Mouse (Mus musculus): Measurements from ENCODE around the gene Fbxw5. TPM values are rescaled to one million over a fixed set of nuclear protein-coding genes. Genes with fewer than 3 reads are reported as not detected.

Fbxw5 gene
- polyA plus RNA-seq, 1 experiment from 2014 or later = 57.5 TPM

GRCm38 (mm10) chr2:25465256-25465655 is 35.3 kb upstream of the Fbxw5 start:
- Histone ChIP-seq H3K27ac (no peak overlapping the region), H3K36me3 (no peaks in the 10 kb centered on the region), H3K27me3 (replicated peaks) (no peaks in the 10 kb centered on the region), H3K4me1 (replicated peaks) (peaks cover 23% of the 10 kb centered on the region), H3K9ac (no peak overlapping the region), H3K4me3 (replicated peaks) (no peak overlapping the region), H3K4me2 (replicated peaks) (no peak overlapping the region), H3K9me3 (no peaks in the 10 kb centered on the region)
- 78% methylated on average over 2 of the region's 2 CpGs for WGBS
- ATAC-seq = no peak

GRCm38 (mm10) chr2:25465816-25466635 is 34.5 kb upstream of the Fbxw5 start:
- Histone ChIP-seq H3K27me3 (replicated peaks) (no peaks in the 10 kb centered on the region), H3K27ac (no peak overlapping the region), H3K4me3 (replicated peaks) (no peak overlapping the region), H3K4me1 (replicated peaks) (peaks cover 22% of the 10 kb centered on the region), H3K36me3 (no peaks in the 10 kb centered on the region), H3K9ac (no peak overlapping the region), H3K9me3 (no peaks in the 10 kb centered on the region), H3K4me2 (replicated peaks) (no peak overlapping the region)
- WGBS = 50% methylated on average over 10 of the region's 10 CpGs
- no peak for ATAC-seq

DNA sequence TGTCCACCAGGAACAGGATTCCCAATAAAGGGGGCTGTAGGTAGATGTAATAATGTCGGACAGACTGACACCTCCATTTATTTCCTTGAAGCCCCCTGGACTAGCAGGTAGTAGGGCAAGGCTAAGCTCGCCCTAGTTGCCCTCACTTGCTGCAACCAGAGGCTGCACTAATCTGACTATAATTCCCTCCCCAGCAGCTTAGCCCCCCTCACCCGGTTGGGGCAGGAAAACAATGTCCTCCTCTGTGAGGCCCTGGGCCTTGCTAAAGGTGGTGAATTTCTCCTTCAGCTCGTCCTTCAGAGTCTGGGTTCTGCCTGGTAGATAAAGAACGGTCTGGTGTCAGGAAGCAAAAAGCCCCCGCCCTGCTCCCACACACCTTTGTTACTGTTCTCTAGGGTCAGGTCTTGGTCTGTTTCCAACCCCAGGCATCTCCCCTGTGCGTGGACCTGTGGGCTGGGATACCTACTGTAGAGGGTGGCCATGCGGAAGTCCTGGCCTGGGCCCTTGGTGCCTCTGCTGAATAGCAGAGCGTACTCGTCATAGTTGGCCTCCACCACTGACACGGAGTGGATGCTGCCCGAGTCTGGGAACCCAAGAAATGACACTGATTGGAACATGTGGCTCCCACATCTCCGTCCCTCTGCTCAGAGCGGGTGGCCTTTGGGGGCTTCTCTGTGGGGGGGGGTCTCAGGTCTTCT is 32.8 kb upstream of the Fbxw5 start:
- H3K9me3 ChIP-seq = no peaks in the 10 kb centered on the region
- no peak overlapping the region for H3K9ac ChIP-seq
- no peaks in the 10 kb centered on the region for H3K27me3 ChIP-seq (replicated peaks)
- H3K4me2 ChIP-seq (replicated peaks) = no peak overlapping the region
- no peak overlapping the region for H3K4me3 ChIP-seq (replicated peaks)
- ATAC-seq = no peak
- H3K4me1 ChIP-seq (replicated peaks) = peaks cover 16% of the 10 kb centered on the region
- no peak overlapping the region for H3K27ac ChIP-seq
- 77% methylated on average over 14 of the region's 14 CpGs for WGBS
- H3K36me3 ChIP-seq = no peaks in the 10 kb centered on the region

DNA sequence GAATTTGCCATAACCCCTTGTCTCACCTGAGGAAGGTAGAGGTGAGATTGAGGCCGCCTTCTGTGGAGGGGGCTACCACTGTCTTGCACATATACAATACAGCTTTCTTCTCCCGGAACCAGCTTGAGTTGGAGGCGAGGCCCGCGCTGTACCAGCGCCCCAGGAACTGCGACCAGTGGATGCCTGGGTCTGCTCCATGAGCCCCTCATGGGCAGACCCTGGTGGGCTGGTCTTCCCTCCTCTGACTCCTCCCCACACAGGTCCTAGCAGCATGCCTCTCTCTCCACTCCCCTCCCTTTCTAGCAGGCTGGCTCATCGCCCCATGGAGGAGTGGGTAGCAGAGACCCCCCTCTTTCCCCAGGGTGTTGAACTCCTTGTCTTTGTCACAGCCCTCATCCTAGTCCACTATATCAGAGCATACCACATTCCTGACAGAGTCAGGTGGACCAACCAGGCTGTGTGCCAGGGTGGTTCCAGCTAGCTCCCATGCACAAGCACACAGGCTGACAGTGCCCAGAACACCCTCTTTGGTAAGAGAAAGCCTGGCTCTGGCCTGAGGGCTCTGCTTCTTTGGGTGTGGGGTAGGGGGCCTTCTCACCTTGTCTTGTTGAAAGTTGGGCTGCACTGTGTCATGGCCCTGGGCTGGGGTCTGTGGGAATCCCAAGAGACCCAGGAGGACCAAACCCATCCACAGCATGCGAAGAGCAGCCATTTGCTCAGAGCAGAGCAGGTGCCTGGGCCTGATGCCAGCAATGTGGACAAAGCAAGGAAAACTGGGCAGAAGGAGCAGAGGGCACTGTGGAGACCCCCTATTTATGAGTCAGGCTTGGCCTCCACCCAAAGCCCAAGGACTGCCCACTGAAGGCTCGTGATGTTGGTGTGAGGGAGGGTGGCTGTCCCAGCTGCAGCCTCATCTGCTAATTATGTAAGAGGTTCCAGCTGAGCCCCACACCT is 31.3 kb upstream of the Fbxw5 start:
- ATAC-seq = peak; percentile 24
- H3K27me3 ChIP-seq (replicated peaks) = no peaks in the 10 kb centered on the region
- H3K27ac ChIP-seq = no peak overlapping the region
- H3K4me3 ChIP-seq (replicated peaks) = no peak overlapping the region
- H3K36me3 ChIP-seq = no peaks in the 10 kb centered on the region
- no peaks in the 10 kb centered on the region for H3K9me3 ChIP-seq
- no peak overlapping the region for H3K9ac ChIP-seq
- 73% methylated on average over 10 of the region's 10 CpGs for WGBS
- peaks cover 16% of the 10 kb centered on the region for H3K4me1 ChIP-seq (replicated peaks)
- 0 out of 2 replicates have a peak overlapping the region, but pooled peaks have one; percentile 3 for H3K4me2 ChIP-seq (replicated peaks)

DNA sequence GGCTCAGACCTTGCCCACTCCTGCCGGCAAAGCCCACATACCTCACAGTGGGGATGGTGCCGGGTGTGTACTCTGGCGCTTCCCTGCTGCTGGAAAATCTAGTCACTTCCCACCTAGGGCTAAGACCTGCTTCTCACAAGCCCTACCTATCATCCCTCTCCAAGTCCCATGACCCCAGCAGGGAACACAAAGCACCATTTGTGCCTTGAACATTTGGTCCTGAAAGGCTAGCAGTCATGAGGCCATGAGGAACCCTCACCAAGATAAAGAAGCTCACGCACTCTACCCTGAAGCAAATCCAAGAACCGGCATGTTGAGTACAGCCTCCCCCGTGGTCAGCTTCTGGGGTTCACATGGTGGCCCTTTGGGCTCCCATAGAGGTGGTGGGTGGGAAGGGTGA is 30.6 kb upstream of the Fbxw5 start, which contains the start of gene Ptgds:
TSS of gene Ptgds (minus strand) at position 78 of the 400 bp plus-strand sequence.
- H3K9ac ChIP-seq = no peak within 1 kb of the TSS
- no peak within 1 kb of the TSS for H3K4me2 ChIP-seq (replicated peaks)
- ATAC-seq = no peak
- H3K4me1 ChIP-seq (replicated peaks) = peaks cover 16% of the 10 kb centered on the region
- H3K36me3 ChIP-seq = no peaks in the 10 kb centered on the region
- no peak within 1 kb of the TSS for H3K4me3 ChIP-seq (replicated peaks)
- no peaks in the 10 kb centered on the region for H3K27me3 ChIP-seq (replicated peaks)
- no peak within 1 kb of the TSS for H3K27ac ChIP-seq
- H3K9me3 ChIP-seq = no peaks in the 10 kb centered on the region
- 52% methylated on average over 6 of the region's 6 CpGs for WGBS

DNA sequence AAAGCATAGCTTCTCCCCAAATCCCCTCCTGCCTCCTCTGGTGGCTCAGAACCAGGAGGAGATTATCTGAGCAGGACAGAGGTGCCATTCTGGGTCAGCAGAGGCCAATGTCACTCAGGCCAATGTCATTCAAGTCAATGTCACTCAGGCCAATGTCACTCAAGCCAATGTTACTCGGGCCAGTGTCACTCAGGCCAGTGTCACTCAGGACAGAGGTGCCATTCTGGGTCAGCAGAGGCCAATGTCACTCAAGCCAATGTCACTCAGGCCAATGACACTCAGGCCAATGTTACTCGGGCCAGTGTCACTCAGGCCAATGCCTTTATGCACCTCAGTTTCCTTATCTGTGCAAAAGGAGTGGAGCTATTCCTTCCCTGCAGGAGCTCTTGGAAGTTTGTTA is 28.0 kb upstream of the Fbxw5 start:
- no peaks in the 10 kb centered on the region for H3K27me3 ChIP-seq (replicated peaks)
- H3K4me1 ChIP-seq (replicated peaks) = peaks cover 11% of the 10 kb centered on the region; the same call in 1 of the 2 replicates
- no peaks in the 10 kb centered on the region for H3K9me3 ChIP-seq
- H3K4me3 ChIP-seq (replicated peaks) = no peak overlapping the region
- H3K36me3 ChIP-seq = no peaks in the 10 kb centered on the region
- no peak overlapping the region for H3K27ac ChIP-seq
- WGBS = 75% methylated on average over 2 of the region's 2 CpGs
- H3K4me2 ChIP-seq (replicated peaks) = no peak overlapping the region
- no peak overlapping the region for H3K9ac ChIP-seq
- ATAC-seq = no peak

GRCm38 (mm10) chr2:25477541-25477940 is 23.0 kb upstream of the Fbxw5 start:
- H3K27ac ChIP-seq = no peak overlapping the region
- 83% methylated on average over 8 of the region's 8 CpGs for WGBS

GRCm38 (mm10) chr2:25477967-25478675 is 22.4 kb upstream of the Fbxw5 start:
- Histone ChIP-seq H3K9ac (no peak overlapping the region), H3K9me3 (no peaks in the 10 kb centered on the region), H3K27me3 (replicated peaks) (no peaks in the 10 kb centered on the region), H3K27ac (no peak overlapping the region), H3K4me1 (replicated peaks) (no peaks in the 10 kb centered on the region), H3K4me3 (replicated peaks) (no peak overlapping the region), H3K36me3 (no peaks in the 10 kb centered on the region), H3K4me2 (replicated peaks) (no peak overlapping the region)
- WGBS = 80% methylated on average over 3 of the region's 3 CpGs
- ATAC-seq = no peak

More at GRCm38 (mm10) chr2:25477541-25477940, 23.0 kb upstream of the Fbxw5 start:
- Histone ChIP-seq H3K9me3 (no peaks in the 10 kb centered on the region), H3K36me3 (no peaks in the 10 kb centered on the region), H3K27me3 (replicated peaks) (no peaks in the 10 kb centered on the region), H3K4me2 (replicated peaks) (no peak overlapping the region), H3K4me3 (replicated peaks) (no peak overlapping the region), H3K9ac (no peak overlapping the region), H3K4me1 (replicated peaks) (no peaks in the 10 kb centered on the region)
- no peak for ATAC-seq

DNA sequence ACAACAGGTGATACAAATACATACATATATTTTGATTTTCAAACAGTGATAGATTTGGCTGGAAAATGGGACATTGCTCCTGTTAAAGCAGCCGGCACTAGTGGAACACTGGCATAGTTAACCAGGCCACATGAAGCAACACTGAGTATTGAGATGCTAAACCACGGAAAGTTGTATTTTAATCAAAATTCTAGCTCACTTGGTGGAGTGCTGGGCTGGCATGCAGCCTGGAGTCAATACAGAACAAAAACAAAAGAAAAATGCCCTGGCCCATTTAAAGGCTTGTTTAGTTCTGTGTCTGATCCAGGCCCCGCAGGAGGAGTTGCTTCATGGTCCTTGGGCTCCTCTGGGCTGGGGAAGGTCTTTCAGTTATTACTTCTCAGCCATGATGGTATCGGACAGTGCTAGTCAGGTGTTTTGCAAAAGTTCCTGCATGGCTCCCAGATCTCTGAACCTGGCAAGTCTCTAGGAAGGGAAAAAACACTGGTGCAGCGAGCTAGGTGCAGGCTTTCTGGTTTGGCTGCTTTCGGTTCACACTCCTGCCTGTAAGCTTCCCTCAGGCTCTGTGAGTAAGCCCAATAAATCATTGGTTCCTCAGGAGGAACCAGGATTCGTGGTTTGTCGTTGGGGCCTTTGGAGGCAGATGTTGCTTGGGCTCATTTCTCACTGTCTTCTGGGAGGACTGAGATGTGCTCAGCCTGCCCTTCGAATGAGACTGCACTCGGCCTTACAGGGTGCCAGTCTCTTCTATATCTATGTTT is 20.8 kb upstream of the Fbxw5 start:
- Histone ChIP-seq H3K27me3 (replicated peaks) (no peaks in the 10 kb centered on the region), H3K27ac (no peak overlapping the region), H3K36me3 (no peaks in the 10 kb centered on the region), H3K4me2 (replicated peaks) (no peak overlapping the region), H3K9me3 (no peaks in the 10 kb centered on the region), H3K4me1 (replicated peaks) (no peaks in the 10 kb centered on the region), H3K4me3 (replicated peaks) (no peak overlapping the region), H3K9ac (no peak overlapping the region)
- WGBS = 54% methylated on average over 10 of the region's 10 CpGs
- ATAC-seq = peak; percentile 37

DNA sequence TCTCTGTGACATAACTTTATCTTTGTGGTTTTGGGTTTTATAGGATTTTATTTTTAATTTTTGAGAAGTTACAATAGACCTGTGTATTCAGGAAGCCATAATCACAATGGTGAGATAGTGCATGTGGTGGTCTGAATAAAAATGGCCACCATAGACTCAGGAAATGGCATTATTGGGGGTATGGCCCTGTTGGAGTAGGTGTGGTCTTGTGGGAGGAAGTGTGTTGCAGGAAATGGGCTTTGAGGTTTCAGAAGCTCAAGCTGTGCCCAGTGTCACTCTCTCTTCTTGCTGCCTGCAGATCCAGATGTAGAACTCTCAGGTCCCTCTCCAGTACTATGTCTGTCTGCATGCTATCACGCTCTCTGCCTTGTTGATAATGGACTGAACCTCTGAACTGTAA is 20.0 kb upstream of the Fbxw5 start:
- no peak for ATAC-seq
- Histone ChIP-seq H3K4me1 (replicated peaks) (0 out of 2 replicates have a peak, but pooled peaks cover 3% of the 10 kb centered on the region), H3K27ac (no peak overlapping the region), H3K27me3 (replicated peaks) (no peaks in the 10 kb centered on the region), H3K4me3 (replicated peaks) (no peak overlapping the region), H3K9ac (no peak overlapping the region), H3K9me3 (no peaks in the 10 kb centered on the region), H3K36me3 (no peaks in the 10 kb centered on the region), H3K4me2 (replicated peaks) (no peak overlapping the region)
- 88% methylated on average over 1 of the region's 1 CpGs for WGBS

GRCm38 (mm10) chr2:25482969-25483368 is 17.6 kb upstream of the Fbxw5 start:
- no peak for ATAC-seq
- WGBS = 24% methylated on average over 7 of the region's 7 CpGs
- H3K27ac ChIP-seq = no peak overlapping the region

More at GRCm38 (mm10) chr2:25482969-25483368, 17.6 kb upstream of the Fbxw5 start:
- H3K36me3 ChIP-seq = no peaks in the 10 kb centered on the region
- no peak overlapping the region for H3K4me3 ChIP-seq (replicated peaks)
- H3K27me3 ChIP-seq (replicated peaks) = no peaks in the 10 kb centered on the region
- H3K9me3 ChIP-seq = no peaks in the 10 kb centered on the region
- no peak overlapping the region for H3K9ac ChIP-seq
- H3K4me2 ChIP-seq (replicated peaks) = no peak overlapping the region
- H3K4me1 ChIP-seq (replicated peaks) = peaks cover 10% of the 10 kb centered on the region; the same call in 1 of the 2 replicates

Data from intestine, embryonic 15.5 days (tissue).